Mouse (Mus musculus): ENCODE results near the gene Mboat7.

Gene Mboat7

GRCm38 (mm10) chr7:3643843-3644242, 49.5 kb downstream of the Mboat7 start:
- DNase-seq (ENCODE audit: low spot score in 2 of 2) = no peak

DNA sequence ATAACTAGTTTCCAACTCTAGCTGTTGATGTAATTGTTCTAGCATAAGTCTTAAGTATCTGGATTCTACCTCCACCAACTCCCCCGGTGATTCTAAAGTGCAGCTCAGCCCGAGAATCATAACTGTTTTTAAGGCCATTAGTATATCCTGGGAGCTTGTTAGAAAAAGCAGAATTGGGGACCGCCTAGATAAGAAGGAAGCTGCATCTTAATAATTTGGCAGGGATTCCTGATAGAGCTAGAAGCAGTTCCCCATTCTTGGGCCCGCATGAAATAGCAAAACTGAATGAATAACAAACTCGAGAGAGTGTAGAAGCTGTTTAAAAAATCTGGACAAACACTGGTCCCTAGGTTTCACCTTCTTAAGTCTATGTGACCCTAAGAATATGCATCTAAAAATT, 49.9 kb downstream of the Mboat7 start:
- DNase-seq (ENCODE audit: low spot score in 2 of 2) = no peak

DNA sequence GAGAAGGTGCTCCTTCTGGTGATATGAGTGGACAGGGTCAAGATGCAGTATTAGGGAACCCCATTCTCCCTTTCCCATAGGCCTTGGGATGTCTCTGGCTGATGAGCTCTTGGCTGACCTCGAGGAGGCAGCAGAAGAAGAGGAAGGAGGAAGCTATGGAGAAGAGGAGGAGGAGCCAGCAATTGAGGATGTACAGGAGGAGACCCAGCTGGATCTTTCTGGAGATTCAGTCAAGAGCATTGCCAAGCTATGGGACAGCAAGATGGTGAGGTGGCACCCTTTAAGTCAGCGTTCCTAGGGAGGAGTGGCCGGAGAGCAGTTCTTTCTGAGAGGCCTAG, 62.9 kb downstream of the Mboat7 start:
- no peak for DNase-seq (ENCODE audit: low spot score in 2 of 2)

GRCm38 (mm10) chr7:3629543-3630477, 63.5 kb downstream of the Mboat7 start, which contains the start of the genes Tfpt and Prpf31:
Tfpt (minus strand) TSS chr7:3629929.
Prpf31 (plus strand) TSS chr7:3629985.
- peak; percentile 92 to 94 for DNase-seq (ENCODE audit: low spot score in 2 of 2)

GRCm38 (mm10) chr7:3629030-3629429, 64.3 kb downstream of the Mboat7 start:
- DNase-seq (ENCODE audit: low spot score in 2 of 2) = no peak
